Mouse (Mus musculus) stomach, embryonic 14.5 days (tissue): ENCODE data around the gene Psmd5. TPM values are rescaled to one million over a fixed set of nuclear protein-coding genes. Genes with fewer than 3 reads are reported as not detected.

Source experiments
- ATAC-seq: fragments of 200-750 bp; cut with Nextera tagmentation; 2 replicates; pipeline ENCODE4 v1.8.0; 2017; ENCODE audit warnings: low read depth, moderate TSS enrichment; ENCODE audit not compliant: insufficient number of reproducible peaks, insufficient read depth, low FRiP score
- H3K27ac ChIP-seq: fragments of 300-500 bp; sonication (generic); 2 replicates; pipeline ENCODE4 v1.5.1; 2014; ENCODE audit warnings: mild to moderate bottlenecking, low read length, moderate library complexity, mixed read lengths
- H3K27me3 ChIP-seq: fragments of 300-500 bp; sonication (generic); 2 replicates; pipeline ENCODE4 v1.6.1; 2014; ENCODE audit warnings: low read length, control low read depth, mixed read lengths; ENCODE audit not compliant: control insufficient read depth, insufficient read depth
- H3K36me3 ChIP-seq: fragments of 300-500 bp; sonication (generic); 2 replicates; pipeline ENCODE4 v1.6.1; 2014; ENCODE audit warnings: mild to moderate bottlenecking, control low read depth, low read length, moderate library complexity, mixed read lengths; ENCODE audit not compliant: control insufficient read depth, insufficient read depth
- H3K4me1 ChIP-seq: fragments of 300-500 bp; sonication (generic); 2 replicates; pipeline ENCODE4 v1.6.1; 2014; ENCODE audit warnings: low read length, control low read depth, mixed read lengths; ENCODE audit not compliant: control insufficient read depth, insufficient read depth
- H3K4me2 ChIP-seq: fragments of 300-500 bp; sonication (generic); replicated peaks from 2 replicates; pipeline ENCODE4 v1.6.1; 2014; ENCODE audit warnings: low read depth, low read length, control low read depth
- H3K4me3 ChIP-seq: fragments of 300-500 bp; sonication (generic); 2 replicates; pipeline ENCODE4 v1.5.1; 2014; ENCODE audit warnings: low read depth, low read length, control low read depth
- H3K9ac ChIP-seq: fragments of 300-500 bp; sonication (generic); replicated peaks from 2 replicates; pipeline ENCODE4 v1.6.1; 2014; ENCODE audit warnings: low read depth, mild to moderate bottlenecking, control low read depth, low read length, moderate library complexity, mixed read lengths
- H3K9me3 ChIP-seq: fragments of 300-500 bp; sonication (generic); 2 replicates; pipeline ENCODE4 v1.6.1; 2016; ENCODE audit warnings: low read depth, low read length, control low read depth; ENCODE audit not compliant: control insufficient read depth
- WGBS: fragments of 180-500 bp; shearing (Covaris S2); extraction: QIAGEN DNeasy Blood & Tissue Kit; methylation state at CpG from one replicate; pipeline ENCODE4 v1.1.7; 2014; 5-methylcytosine and 5-hydroxymethylcytosine counted together
- polyA plus RNA-seq: library from polyadenylated mRNA; unstranded; fragments of >200 nt; fragmentation: Nextera tagmentation; extraction: Ambion mirVana; gene quantifications from 2 replicates; pipeline ENCODE4 v1.2.1, GENCODE M21; 2014

Psmd5 gene
- polyA plus RNA-seq, 1 experiment from 2014 or later, result 99.2 TPM

GRCm38 (mm10) chr2:34800371-34800770 lies 74.4 kb downstream of the Psmd5 start:
- no peak overlapping the region for H3K27ac ChIP-seq
- 79% methylated on average over 7 of the region's 7 CpGs for WGBS
- H3K27me3 ChIP-seq, result no peaks in the 10 kb centered on the region
- H3K9me3 ChIP-seq, result no peaks in the 10 kb centered on the region
- ATAC-seq, result no peak
- H3K4me2 ChIP-seq, result peak overlapping the region; percentile 50
- H3K4me1 ChIP-seq, result peaks cover 13% of the 10 kb centered on the region; the same call in 1 of the 2 replicates
- H3K9ac ChIP-seq, result peak overlapping the region; percentile 37
- peak overlapping the region; percentile 57 for H3K4me3 ChIP-seq
- 0 out of 2 replicates have a peak, but pooled peaks cover 2% of the 10 kb centered on the region for H3K36me3 ChIP-seq

Other genes with a start within 250 kb of the Psmd5 start
- 93.0 and 95.2 TPM in 2 replicates for gene Gapvd1, start 119.7 kb downstream of the Psmd5 start, polyA plus RNA-seq
- 622 and 812 TPM in 2 replicates for gene Hspa5, start 103.0 kb downstream of the Psmd5 start, polyA plus RNA-seq
- gene Rabepk, start 75.1 kb downstream of the Psmd5 start, polyA plus RNA-seq, result 43.1 and 43.7 TPM in 2 replicates
- gene Fbxw2, start 48.7 kb downstream of the Psmd5 start, polyA plus RNA-seq, result 69.8 and 75.7 TPM in 2 replicates
- not detected in 2 replicates for gene Gm34653, start 42.0 kb downstream of the Psmd5 start, polyA plus RNA-seq
- 0.56 and 0.59 TPM in 2 replicates for gene Cutal, start 572 bp downstream of the Psmd5 start, polyA plus RNA-seq
- gene Phf19, start 39.1 kb upstream of the Psmd5 start, polyA plus RNA-seq, result 8.2 and 11.9 TPM in 2 replicates
- 3.7 and 4.3 TPM in 2 replicates for gene Traf1, start 86.8 kb upstream of the Psmd5 start, polyA plus RNA-seq
- gene Hc, start 186.5 kb upstream of the Psmd5 start, polyA plus RNA-seq, result not detected in 2 replicates
- 0.29 and 0.36 TPM in 2 replicates for gene AI182371, start 226.6 kb upstream of the Psmd5 start, polyA plus RNA-seq
- 31.0 and 34.6 TPM in 2 replicates for gene Cntrl, start 234.5 kb upstream of the Psmd5 start, polyA plus RNA-seq